Mouse (Mus musculus) cortical plate, adult 2 months (tissue): ENCODE data around the gene Bach2.

Source experiments
- CTCF ChIP-seq: fragments of 200-500 bp; IDR thresholded peaks from 2 replicates; pipeline ENCODE4 v1.5.1; 2011; ENCODE audit warnings: mild to moderate bottlenecking, control low read depth, low read length; ENCODE audit not compliant: insufficient read depth; ENCODE audit errors: extremely low read depth
- POLR2A ChIP-seq: fragments of 200-500 bp; IDR thresholded peaks from 2 replicates; pipeline ENCODE4 v1.6.1; 2011; ENCODE audit warnings: mild to moderate bottlenecking, low read length, control low read depth; ENCODE audit not compliant: insufficient read depth; ENCODE audit errors: extremely low read depth

GRCm38 (mm10) chr4:32425060-32425459 lies 186.5 kb downstream of the Bach2 start:
- no peak for TF ChIP-seq POLR2A
- no peak for TF ChIP-seq CTCF
